Comparison of ENCODE assay signal across 23 mouse cellular contexts in genomic region chr5:111124620-111125200, GRCm38 (mm10).
A peak's percentile ranks its signal among the peaks of the same experiment; 100 is the strongest.
DNase-seq lines count a peak whose midpoint lies in the region; ATAC-seq and TF ChIP-seq lines count a peak whose summit lies in the region.
"Had no signal": no experiment of that assay in that cellular context is flagged by ENCODE, and none has a peak within 500 bp of the region (broad histone marks: within the 10 kb centered on the region; RNA-seq: fewer than 3 reads in every experiment).

No protein-coding gene starts in this region.

- H3K4me3 ChIP-seq in C2C12 (ENCODE audit: insufficient read depth, poor library complexity, severe bottlenecking): no peak overlapping the region
- H3K4me3 ChIP-seq in heart, embryonic 12.5 days: no peak overlapping the region
- H3K4me3 ChIP-seq in intestine, embryonic 15.5 days (replicated peaks): no peak overlapping the region
- H3K4me3 ChIP-seq: embryonic facial prominence, embryonic 15.5 days; erythroblast, embryonic 14.5 days; forebrain, embryonic 10.5 days; heart, adult 2 months; hindbrain, embryonic 15.5 days had no signal

- H3K79me3 ChIP-seq in C2C12 (ENCODE audit: low read depth): no peaks in the 10 kb centered on the region

- no peaks in the 10 kb centered on the region for H3K36me3 ChIP-seq in C2C12 (ENCODE audit: control insufficient read depth, insufficient read depth)
- H3K36me3 ChIP-seq in heart, embryonic 12.5 days: no peaks in the 10 kb centered on the region
- H3K36me3 ChIP-seq in intestine, embryonic 15.5 days: no peaks in the 10 kb centered on the region
- H3K36me3 ChIP-seq: embryonic facial prominence, embryonic 15.5 days; forebrain, embryonic 10.5 days; G1E; hindbrain, embryonic 15.5 days had no signal

- H3K27me3 ChIP-seq in C2C12 (ENCODE audit: control insufficient read depth, insufficient read depth, insufficient read length): no peaks in the 10 kb centered on the region
- peaks cover 18% of the 10 kb centered on the region for H3K27me3 ChIP-seq in heart, embryonic 12.5 days (replicated peaks)
- H3K27me3 ChIP-seq in intestine, embryonic 15.5 days (replicated peaks): no peaks in the 10 kb centered on the region
- H3K27me3 ChIP-seq: embryonic facial prominence, embryonic 15.5 days; hindbrain, embryonic 15.5 days had no signal

- no peak for TF ChIP-seq CTCF in C2C12 (IDR thresholded peaks at IDR 0.05; ENCODE audit: control insufficient read depth, insufficient read depth, insufficient read length)

- no peak overlapping the region for H3K4me2 ChIP-seq in heart, embryonic 12.5 days
- H3K4me2 ChIP-seq in intestine, embryonic 15.5 days (replicated peaks): no peak overlapping the region
- H3K4me2 ChIP-seq: embryonic facial prominence, embryonic 15.5 days; heart, embryonic 11.5 days; hindbrain, embryonic 15.5 days had no signal

- no peak overlapping the region for H3K9ac ChIP-seq in heart, embryonic 12.5 days
- H3K9ac ChIP-seq in intestine, embryonic 15.5 days: no peak overlapping the region
- H3K9ac ChIP-seq: embryonic facial prominence, embryonic 15.5 days; hindbrain, embryonic 15.5 days had no signal

- no peak overlapping the region for H3K27ac ChIP-seq in heart, embryonic 12.5 days (ENCODE audit: poor library complexity, severe bottlenecking)
- no peak overlapping the region for H3K27ac ChIP-seq in intestine, embryonic 15.5 days
- H3K27ac ChIP-seq: embryonic facial prominence, embryonic 15.5 days; forebrain, embryonic 10.5 days; heart, adult 2 months; hindbrain, embryonic 15.5 days had no signal

- no peak overlapping the region for H3ac ChIP-seq in C2C12 (ENCODE audit: control insufficient read depth, insufficient read length, low read depth)

- peaks cover 36% of the 10 kb centered on the region for H3K4me1 ChIP-seq in heart, embryonic 12.5 days (replicated peaks)
- peaks cover 14% of the 10 kb centered on the region for H3K4me1 ChIP-seq in intestine, embryonic 15.5 days (replicated peaks)

- H3K9me3 ChIP-seq in heart, embryonic 12.5 days (replicated peaks): no peaks in the 10 kb centered on the region; the same call in 1 of the 2 replicates
- no peaks in the 10 kb centered on the region for H3K9me3 ChIP-seq in intestine, embryonic 15.5 days
- H3K9me3 ChIP-seq: embryonic facial prominence, embryonic 15.5 days; forebrain, embryonic 10.5 days; G1E; hindbrain, embryonic 15.5 days had no signal

- ATAC-seq in CD4-positive, CD25-positive, alpha-beta regulatory T cell, adult 4 months: peak; percentile 66
- ATAC-seq in common myeloid progenitor, adult 5-6 weeks (replicated peaks; ENCODE audit: low read depth, poor library complexity, severe bottlenecking): 0 out of 2 replicates have a peak, but pooled peaks have one; percentile 25
- ATAC-seq in megakaryocyte progenitor cell, adult 5-6 weeks (replicated peaks; ENCODE audit: poor library complexity): peak; percentile 29; the same call in 1 of the 2 replicates
- ATAC-seq in heart, embryonic 12.5 days (ENCODE audit: insufficient number of reproducible peaks, low FRiP score): no peak
- no peak for ATAC-seq in intestine, embryonic 15.5 days
- ATAC-seq: forebrain, embryonic 14.5 days had no signal

- DNase-seq in embryo, embryonic 11 days: no peak
- no peak for DNase-seq in T-cell, adult 2 months (ENCODE audit: low spot score)
- DNase-seq: adrenal gland, adult 2 months; adrenal gland, postnatal 25 days; cerebellum, adult 18-20 months; cerebellum, adult 9-11 months; cerebellum, postnatal 36 days; gastrocnemius, postnatal 10 days; heart, adult 2 months; kidney, adult 18-20 months had no signal

- WGBS in heart, embryonic 12.5 days: 83% methylated on average over 7 of the region's 7 CpGs
- 85% methylated on average over 7 of the region's 7 CpGs for WGBS in intestine, embryonic 15.5 days

- no peaks in the 10 kb centered on the region for H3K79me2 ChIP-seq in C2C12 (ENCODE audit: control insufficient read depth, insufficient read depth)

TF ChIP-seq in C2C12, 6 proteins besides CTCF, POLR2A, EP300 and RAD21:
- TF ChIP-seq MYOD1 (IDR thresholded peaks at IDR 0.05; ENCODE audit: control insufficient read depth, insufficient read length, low read depth) (no peak), MYOG (IDR thresholded peaks at IDR 0.05; ENCODE audit: control insufficient read depth, extremely low read depth, insufficient read length) (no peak), MAX (IDR thresholded peaks at IDR 0.05) (no peak), USF1 (IDR thresholded peaks at IDR 0.05; ENCODE audit: low read depth) (no peak), FOSL1 (IDR thresholded peaks at IDR 0.05; ENCODE audit: insufficient read depth, low read length, poor library complexity, severe bottlenecking) (peak; percentile 57), CEBPB (IDR thresholded peaks at IDR 0.05; ENCODE audit: low read depth) (no peak)

Comparison
In these comparisons a context has a peak if more than half of its experiments do, and no peak if none do; other contexts are left out.
1. ATAC-seq: peak in CD4-positive, CD25-positive, alpha-beta regulatory T cell, adult 4 months (single experiment), common myeloid progenitor, adult 5-6 weeks (single experiment) and megakaryocyte progenitor cell, adult 5-6 weeks (single experiment); none in heart, embryonic 12.5 days (single experiment) and intestine, embryonic 15.5 days (single experiment).